Mouse (Mus musculus) heart, embryonic 10.5 days (tissue): ENCODE data around the gene CN725425. TPM values are rescaled to one million over a fixed set of nuclear protein-coding genes. Genes with fewer than 3 reads are reported as not detected.

ENCODE experiments used
- DNase-seq: peaks from one replicate; pipeline ENCODE4 v3.0.0-alpha.2; 2017; ENCODE audit warnings: low spot score
- H3K27ac ChIP-seq: fragments of 300-500 bp; sonication (generic); 2 replicates; pipeline ENCODE4 v1.5.1; 2016; ENCODE audit warnings: mild to moderate bottlenecking
- H3K27me3 ChIP-seq: fragments of 300-500 bp; sonication (generic); 2 replicates; pipeline ENCODE4 v1.6.1; 2016; ENCODE audit warnings: mild to moderate bottlenecking; ENCODE audit not compliant: poor library complexity, insufficient read depth, severe bottlenecking
- H3K36me3 ChIP-seq: fragments of 300-500 bp; sonication (generic); 2 replicates; pipeline ENCODE4 v1.6.1; 2016; ENCODE audit warnings: mild to moderate bottlenecking, moderate library complexity
- H3K4me1 ChIP-seq: fragments of 300-500 bp; sonication (generic); 2 replicates; pipeline ENCODE4 v1.6.1; 2016; ENCODE audit warnings: mild to moderate bottlenecking
- H3K4me3 ChIP-seq: fragments of 300-500 bp; sonication (generic); 2 replicates; pipeline ENCODE4 v1.5.1; 2016; ENCODE audit warnings: mild to moderate bottlenecking, moderate library complexity
- H3K9me3 ChIP-seq: fragments of 300-500 bp; sonication (generic); 2 replicates; pipeline ENCODE4 v1.6.1; 2016; ENCODE audit warnings: mild to moderate bottlenecking, moderate library complexity
- WGBS: fragments of 180-500 bp; shearing (Covaris S2); methylation state at CpG from one replicate; pipeline ENCODE4 v1.1.7; 2016; 5-methylcytosine and 5-hydroxymethylcytosine counted together
- polyA plus RNA-seq: library from polyadenylated mRNA; unstranded; fragments of >200 nt; fragmentation: Nextera tagmentation; extraction: Ambion mirVana; gene quantifications from 2 replicates; pipeline ENCODE4 v1.2.1, GENCODE M21; 2016

Gene CN725425
- polyA plus RNA-seq, 1 experiment from 2014 or later: 0.10 TPM

- DNase-seq: peak; percentile 76
- WGBS: 14% methylated on average over 3 of the region's 3 CpGs
Measured at GRCm38 (mm10) chr15:91301366-91301765, 102.1 kb downstream of the CN725425 start.

GRCm38 (mm10) chr15:91304296-91304852, 105.1 kb downstream of the CN725425 start:
- no peak overlapping the region for H3K4me3 ChIP-seq
- no peaks in the 10 kb centered on the region for H3K27me3 ChIP-seq
- no peak for DNase-seq
- no peak overlapping the region for H3K27ac ChIP-seq
- H3K9me3 ChIP-seq: no peaks in the 10 kb centered on the region
- 44% methylated on average over 7 of the region's 7 CpGs for WGBS
- no peaks in the 10 kb centered on the region for H3K36me3 ChIP-seq
- no peaks in the 10 kb centered on the region for H3K4me1 ChIP-seq

More at GRCm38 (mm10) chr15:91301366-91301765, 102.1 kb downstream of the CN725425 start:
- Histone ChIP-seq H3K36me3 (no peaks in the 10 kb centered on the region), H3K9me3 (no peaks in the 10 kb centered on the region), H3K4me1 (no peaks in the 10 kb centered on the region), H3K4me3 (no peak overlapping the region), H3K27ac (no peak overlapping the region), H3K27me3 (no peaks in the 10 kb centered on the region)

Other genes starting within 250 kb of the CN725425 start
- 4.9 and 5.0 TPM in 2 replicates for gene Kif21a, start 149.5 kb upstream of the CN725425 start, polyA plus RNA-seq
- 1.6 and 3.1 TPM in 2 replicates for gene Abcd2, start 7.7 kb upstream of the CN725425 start, polyA plus RNA-seq